Mouse (Mus musculus) layer of hippocampus, adult 11-12 months (tissue): Measurements from ENCODE around the gene Cbx2.

Experiments used
- DNase-seq: peaks from one replicate; pipeline ENCODE4 v3.0.0; 2022; ENCODE audit warnings: low spot score

The Cbx2 gene

DNA sequence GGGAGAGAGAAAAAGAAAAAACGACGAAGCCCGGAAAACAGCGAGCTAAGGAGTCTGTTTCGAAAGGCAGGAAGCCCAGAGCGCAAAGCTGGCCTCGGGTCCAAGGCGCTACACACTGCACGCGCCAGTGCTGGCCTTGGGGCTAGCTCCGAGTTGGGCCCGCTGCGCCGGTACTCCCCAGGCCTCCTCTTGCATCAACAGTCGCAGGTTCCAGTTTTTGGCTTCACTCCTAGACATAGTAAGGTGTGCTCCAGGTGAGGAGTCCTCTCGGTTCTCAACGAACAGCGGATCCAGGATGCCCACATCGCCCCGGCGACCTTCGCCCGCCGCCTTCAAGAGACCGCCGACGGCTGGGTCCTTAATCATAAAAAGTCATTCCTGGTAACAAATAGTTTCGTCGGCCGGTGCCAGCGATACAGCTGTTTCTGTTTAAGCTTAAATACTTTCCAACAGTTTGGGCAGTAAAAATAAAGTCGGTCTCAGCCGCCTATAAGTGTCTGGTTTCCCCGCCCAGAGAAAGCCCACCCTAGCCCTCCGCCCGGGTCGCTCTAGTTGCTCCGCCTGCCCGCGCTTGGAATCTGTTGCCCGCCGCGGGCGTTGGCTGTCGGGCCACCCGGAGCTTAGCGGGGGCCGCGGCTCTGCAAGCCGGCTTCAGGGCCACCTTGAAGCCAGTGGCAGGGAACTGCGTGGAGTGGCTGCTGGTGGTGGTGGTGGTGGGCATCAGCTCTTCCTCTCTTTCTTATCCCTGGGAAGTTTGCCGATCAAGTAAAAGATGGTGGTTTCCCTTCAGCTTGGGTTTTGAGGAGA, 19.9 kb downstream of the Cbx2 start:
- no peak for DNase-seq

DNA sequence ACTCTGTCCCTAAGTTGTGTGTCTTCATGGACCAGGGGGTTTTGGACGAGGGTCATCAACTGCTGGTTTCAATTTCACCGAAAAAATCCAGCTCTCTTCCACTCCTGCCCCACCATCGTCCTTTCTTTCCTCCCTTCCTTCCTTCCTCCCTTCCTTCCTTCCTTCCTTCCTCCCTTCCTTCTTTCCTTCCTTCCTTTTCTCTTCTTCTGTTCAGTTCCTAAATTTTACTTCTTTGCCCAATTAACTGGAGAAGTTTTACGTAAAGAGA, 20.4 kb downstream of the Cbx2 start:
- DNase-seq: no peak

DNA sequence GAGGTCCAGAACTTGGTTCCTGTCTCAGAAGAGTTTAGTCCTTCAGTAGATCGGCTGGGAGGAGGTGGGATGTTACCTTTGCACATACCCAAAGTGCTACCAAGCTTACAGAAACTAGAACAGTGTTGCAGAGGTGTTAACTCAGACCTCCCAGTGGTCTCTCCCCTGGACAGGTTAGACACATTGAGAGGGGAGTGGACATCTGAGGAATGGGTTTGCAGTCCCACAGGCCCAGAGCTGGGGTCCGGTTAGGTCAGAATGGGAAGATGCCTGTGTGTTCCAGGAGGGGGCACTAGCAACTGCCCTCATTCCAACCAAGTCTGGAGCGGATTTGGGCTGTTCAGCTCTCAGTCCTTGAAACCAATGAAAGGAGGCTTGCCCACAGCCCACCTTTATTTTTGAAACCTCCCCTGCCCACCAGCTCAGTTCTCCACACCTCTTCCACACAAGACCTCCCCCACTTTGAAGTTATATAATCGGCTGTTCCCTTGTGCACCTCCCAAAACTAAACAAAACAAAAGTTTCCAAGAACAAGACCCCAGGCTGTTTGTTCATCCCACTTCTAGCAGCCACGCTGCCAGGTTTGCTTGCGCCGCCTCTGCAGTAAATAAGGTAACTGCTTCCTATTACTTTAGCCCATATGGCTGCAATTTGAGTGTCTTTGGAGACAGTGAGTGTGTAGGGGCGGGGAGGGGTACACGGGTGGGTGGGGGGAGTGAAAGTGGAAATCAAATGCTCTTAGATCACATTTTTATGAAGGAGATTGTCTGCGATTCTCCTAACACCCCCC, 21.2 kb downstream of the Cbx2 start:
- DNase-seq: no peak

DNA sequence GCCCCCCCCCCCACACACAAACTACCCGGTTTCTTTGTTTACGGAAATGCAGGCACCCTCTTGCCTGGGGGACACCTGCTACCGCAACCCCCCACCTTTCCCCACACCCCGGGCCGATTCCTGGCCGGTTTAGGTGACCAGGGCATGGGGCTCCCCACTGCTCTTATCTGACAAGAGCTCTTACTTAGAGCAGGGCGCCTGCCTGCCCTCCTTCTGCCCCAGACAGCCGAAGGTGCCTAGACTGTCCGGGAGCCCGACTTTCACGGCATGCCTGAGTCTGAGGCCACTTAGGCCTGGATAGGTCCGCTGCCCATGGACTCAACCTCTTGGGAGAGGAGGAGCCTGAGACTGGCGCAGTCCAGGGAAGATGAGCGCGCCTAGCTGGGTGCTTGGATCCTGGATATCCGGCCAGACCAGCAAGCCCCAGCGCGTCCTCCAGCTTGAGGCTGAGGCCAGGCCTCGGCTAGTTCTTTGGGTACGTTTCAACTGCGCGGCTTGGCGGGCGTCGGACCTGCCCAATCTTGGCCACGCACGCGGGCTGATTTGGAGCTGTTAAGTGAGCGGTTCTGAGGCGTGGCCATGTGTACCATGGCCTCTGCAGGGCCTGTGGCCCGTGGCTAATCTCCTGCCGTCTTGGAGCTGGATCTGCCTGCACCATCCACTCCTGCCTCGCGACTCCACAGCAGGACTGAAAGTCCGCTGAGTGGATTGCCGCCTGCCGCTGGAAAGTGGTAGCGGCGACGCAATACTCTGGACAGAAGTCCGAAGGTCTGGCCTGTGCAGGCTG, 22.0 kb downstream of the Cbx2 start:
- no peak for DNase-seq

DNA sequence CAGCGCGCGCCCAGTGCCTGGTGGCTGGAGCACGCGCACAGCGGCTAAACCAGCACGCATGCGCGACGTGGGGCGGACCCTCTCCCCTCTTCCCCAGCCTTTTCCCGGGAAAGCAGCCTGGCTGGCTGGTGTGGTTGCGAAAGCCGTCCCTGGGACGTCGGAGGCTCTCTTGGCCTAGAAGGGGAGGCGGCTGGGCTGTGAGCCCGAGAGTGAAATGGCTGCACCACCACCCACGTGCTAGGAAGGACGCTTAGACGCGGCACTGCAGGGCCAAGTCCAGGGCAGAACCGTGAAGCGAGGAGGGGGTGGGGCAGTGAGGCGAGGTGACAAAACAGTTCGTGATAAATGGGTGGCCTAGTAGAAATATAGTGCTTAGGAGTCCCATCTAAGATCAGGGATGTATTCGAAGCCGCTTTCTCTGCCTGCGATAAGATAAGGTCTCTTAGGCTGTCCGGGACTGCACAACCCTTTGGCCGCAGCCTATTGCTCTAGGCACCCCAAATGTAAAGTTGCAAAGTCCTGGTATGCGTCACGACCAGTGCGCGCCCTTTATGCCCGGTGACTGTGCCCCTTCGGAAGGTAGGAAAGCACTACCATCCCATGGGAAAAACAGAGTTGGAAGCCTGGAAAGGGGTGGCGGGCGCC, 24.0 kb downstream of the Cbx2 start:
- DNase-seq: no peak

DNA sequence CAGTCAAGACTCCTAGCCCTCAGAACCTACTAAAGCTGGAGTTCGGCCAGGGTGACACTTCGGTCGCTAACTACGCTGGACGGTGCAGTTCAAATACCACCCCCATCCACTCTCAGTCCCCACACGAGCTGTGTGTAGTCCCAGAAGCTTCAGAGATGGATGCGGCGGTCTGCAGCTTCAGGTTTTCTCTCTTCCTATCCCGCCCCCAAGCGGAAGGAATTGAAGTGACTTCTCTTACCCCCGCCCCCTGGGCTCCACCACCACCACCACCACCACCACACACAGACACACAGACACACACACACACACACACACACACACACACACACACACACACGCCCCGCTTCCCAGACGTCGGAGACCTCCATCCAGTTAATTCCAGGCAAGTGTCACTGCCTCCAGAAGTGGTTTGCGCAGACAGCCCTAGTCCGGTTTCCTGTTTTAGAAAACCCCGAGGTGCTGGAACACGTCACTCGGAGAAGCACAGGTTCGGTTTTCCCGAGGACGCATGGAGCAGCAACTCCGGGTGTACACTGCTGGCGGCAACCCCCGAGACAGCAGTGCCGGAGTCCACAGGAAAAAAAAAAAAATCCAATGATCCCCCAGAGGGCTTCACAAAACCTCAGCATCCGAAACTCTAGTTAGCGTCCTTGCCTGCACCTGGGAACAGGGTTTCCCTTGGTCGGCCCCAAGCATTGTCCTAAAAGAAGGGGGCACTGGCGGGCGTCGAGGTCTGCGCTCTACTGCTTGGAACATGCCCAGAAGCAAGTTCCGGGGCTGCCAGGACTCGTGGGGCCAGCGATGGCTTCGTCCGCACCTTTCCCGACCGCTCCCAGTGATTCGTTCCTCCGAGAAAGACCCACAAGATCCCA, 24.7 kb downstream of the Cbx2 start:
- no peak for DNase-seq

DNA sequence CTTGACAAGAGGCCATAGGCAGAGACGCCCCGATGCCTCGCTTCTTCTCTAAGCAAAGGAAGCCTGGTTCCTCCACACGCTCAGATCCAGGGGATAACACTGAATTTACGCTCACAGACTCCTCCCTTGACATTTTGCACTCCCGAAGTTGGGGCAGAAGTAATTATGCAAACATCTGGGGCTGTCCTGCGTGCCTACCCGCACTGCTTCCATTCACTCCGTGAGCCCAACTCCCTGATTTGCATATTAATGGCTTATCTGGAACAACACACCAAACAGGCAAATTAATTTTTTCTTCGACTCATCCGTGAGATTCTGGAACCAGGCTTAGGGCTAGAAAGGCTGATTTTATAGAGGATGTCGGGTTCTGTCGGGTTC, 25.4 kb downstream of the Cbx2 start:
- no peak for DNase-seq

DNA sequence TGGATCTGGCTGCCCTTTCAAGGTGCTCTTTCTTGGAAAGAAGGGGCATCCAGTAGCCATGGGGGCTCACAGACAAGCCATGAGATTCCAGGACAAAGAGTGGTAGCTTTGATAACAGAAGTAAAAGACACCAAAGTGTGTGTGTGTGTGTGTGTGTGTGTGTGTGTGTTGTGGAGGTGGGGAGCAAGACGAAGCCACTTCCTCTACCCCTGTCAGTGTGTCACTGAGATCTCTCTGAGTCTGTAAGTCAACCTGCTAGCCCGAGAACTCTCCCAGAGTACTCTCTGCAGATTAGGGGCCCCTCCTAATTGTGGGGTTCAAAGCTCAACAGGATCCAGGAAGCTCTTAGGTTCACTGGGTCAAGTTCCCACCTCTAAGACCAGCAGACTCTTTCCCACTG, 27.6 kb downstream of the Cbx2 start:
- no peak for DNase-seq

DNA sequence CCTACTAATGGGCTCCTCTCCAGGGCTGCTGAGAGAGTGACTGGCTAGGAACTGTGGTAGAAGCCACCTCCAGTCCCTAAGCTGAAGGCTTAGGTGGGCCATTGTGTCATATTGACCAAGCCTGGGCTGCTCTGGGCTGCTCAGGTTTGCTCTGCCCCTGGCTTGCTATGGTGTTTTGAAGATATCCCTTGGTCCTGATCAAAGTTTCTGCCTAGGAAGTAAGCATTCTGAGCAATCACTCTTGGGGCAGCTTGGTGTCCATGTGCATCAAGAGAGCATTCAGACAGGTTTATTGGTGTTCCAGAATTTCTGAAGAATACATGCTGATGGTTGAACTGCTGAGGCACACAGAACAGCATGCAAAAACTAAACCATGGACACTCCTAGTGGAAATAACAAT, 28.7 kb downstream of the Cbx2 start:
- DNase-seq: no peak

DNA sequence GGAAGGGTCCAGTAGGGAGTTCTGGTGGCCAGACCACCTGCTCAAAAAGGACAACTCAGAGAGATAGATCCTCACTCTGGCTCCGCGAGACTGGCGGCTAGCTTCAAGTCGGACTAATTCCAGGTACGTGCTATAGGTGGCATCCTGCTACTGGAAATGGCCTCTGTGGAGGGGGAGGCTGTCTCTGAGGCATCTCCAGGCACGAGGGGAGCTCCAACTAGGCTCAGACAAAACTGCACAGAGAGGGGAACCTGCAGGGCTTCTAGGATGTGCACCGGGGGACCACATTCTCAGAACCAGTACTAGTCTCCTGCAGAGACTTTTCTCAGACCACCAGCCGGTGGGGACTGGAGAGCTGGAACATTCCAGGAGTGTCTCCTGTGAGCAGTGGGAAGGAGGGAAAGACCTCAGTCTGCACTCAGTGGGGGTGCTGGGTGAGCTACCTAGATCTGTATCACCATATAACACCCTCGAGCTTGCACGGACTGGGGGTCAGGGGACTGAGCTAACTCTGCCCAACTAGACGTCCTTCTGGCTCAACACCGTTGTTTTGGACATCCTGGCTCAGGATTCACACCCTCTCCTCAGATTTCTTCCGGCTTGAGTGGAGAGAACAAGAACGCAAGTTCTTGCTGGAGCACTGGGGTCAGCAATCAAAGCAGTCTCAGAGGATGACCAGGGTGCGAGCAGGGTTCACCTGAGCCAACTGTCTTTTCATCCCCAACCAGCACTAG, 29.3 kb downstream of the Cbx2 start:
- no peak for DNase-seq

DNA sequence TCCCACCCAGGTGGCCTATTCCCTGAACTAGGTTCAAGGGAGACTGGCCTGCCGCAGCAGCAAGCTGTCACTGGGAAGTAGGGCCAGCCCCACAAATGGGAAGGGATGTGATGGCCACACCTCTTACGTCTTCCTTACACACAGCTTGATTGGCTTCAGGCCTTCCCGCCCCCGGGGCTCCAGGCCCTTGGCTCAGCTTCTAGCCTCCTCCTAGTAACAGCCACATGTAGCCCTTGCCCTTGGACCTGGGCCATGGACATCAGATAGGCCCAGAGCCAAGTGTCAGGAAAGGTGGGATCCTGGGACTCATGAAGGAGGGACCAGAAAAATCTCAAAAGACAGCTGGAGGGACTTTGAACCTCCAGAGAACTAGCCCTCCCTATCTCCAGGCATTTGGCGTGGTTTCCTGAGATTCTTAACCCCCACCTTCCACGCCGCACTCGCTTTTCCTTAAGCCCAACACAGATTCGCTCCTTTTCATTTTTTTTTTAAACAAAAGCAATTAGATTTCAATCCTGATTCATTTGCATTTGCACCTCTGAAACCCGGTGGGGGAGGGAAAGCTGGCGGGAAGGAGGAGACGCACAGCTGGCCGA, 30.0 kb downstream of the Cbx2 start:
- no peak for DNase-seq

DNA sequence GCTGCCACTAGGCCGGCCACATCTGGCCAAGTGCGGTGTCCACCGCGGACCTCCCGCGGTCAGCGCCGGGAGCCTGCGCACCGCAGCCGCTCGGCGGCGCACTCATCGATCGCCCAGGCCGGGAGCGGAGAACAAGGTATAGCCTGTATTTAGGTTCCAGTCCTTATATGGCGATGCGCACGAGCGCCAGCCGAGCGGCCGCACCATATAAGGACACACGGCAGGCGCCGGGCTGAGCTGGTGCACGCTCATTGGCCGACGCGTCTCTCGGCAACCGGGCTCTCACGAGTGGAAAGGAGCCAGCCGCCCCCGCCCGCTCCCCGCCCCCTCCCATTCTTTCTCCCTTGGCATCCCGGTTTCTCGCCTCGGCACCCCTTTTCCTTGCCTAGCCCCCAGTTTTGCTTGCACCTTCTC, 30.5 kb downstream of the Cbx2 start:
- peak; percentile 73 for DNase-seq

DNA sequence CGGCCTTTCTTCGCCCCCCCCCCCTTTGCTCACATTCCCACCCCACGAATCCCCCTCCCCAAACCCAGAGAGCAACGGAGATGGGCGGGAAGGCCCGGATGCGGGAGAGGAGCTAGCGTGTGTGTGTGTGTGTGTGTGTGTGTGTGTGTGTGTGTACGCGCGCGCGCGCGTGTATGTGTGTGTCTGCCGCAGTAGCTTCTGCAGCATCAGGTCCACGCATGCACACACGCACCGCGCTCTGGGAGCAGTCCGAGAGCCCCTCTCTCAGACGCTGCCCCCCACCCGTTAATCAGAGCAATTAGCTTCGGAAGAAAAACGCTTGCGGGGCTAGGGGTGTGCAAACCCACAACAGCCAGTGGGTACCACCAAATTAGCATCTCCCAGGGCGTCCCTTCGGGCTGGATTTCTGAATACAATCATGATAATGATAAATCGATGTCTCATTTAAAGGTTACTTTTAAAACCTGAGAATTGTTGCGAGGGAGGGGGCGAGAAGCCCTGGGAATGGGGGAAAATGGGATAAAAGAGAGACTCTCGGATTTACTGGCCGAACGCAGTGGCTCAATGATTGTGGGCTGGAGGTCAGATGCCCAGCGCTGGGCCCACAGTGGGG, 31.1 kb downstream of the Cbx2 start:
- no peak for DNase-seq

DNA sequence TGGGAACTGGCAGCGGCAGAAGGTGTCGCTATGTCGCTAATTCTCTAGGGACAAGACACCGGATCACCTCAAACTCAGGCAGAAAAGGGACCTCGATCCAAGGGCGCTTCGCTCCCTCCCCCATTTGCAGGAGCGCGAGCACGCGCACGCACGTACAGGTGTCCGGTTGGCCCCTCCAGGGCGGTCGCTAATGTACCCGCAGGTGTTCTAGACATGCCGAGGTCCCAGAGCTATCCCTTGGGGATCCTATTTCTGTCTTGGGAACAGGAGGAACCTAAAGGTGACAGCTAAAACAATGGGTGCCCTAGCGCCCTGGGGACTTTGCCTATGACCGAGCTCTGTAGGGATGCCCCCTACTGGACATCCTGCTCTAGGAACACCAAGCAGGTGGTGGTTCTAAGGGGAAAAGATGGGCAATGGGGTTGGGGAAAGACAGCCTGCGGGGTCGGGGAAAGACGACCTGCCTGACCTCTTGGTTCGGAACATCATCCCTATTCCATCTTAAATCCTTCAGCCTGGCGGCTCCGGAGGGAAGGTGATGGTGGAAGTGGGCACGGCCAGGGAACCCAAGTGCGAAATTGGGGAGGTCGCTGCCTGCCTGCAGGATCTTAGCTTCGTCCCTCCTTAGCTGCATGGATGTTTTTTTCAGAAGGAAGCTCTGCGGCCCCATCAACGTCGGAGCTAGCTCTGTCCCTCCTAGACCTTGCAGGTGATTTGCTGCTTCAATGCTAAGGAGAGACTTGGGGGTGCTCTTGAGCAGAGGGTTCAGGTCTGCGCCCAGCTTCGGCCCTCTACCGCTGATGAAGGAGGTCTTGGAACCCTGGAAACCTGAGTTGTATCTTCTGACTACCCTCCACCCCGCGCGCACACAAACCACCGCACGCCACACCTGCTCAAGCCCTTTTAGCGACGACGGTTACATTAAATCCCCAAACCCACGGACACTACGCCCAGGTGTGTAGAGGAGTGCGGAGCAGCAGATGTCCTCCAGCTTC, 31.9 kb downstream of the Cbx2 start:
- DNase-seq: no peak

DNA sequence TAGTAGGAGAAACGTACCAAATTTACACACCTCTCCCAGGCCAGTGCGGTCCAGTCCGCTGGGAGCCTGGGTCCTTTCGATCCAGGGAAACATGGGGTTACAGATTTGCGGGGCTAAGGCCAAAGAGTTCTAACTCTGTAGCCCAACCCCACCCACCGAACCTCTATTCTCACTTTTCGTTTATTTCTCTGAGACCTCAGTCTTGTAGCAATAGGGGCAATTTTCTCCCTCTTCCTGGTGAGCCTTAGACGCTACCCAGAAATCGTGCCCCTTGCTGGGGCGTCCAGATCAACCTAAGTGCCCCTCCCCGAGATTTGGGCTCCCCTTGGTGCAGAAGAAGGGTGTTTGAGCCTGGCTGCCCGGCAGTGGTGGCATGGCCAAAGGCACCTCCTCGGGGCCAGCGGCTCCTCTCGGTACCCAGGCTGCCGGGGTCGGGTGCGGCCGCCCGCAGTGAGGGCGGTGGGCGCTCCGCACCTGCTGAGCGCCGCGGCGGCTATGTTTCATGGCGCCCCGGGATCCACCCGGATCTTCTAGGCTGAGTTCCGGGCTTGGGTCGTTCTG, 32.9 kb downstream of the Cbx2 start:
- DNase-seq: no peak

DNA sequence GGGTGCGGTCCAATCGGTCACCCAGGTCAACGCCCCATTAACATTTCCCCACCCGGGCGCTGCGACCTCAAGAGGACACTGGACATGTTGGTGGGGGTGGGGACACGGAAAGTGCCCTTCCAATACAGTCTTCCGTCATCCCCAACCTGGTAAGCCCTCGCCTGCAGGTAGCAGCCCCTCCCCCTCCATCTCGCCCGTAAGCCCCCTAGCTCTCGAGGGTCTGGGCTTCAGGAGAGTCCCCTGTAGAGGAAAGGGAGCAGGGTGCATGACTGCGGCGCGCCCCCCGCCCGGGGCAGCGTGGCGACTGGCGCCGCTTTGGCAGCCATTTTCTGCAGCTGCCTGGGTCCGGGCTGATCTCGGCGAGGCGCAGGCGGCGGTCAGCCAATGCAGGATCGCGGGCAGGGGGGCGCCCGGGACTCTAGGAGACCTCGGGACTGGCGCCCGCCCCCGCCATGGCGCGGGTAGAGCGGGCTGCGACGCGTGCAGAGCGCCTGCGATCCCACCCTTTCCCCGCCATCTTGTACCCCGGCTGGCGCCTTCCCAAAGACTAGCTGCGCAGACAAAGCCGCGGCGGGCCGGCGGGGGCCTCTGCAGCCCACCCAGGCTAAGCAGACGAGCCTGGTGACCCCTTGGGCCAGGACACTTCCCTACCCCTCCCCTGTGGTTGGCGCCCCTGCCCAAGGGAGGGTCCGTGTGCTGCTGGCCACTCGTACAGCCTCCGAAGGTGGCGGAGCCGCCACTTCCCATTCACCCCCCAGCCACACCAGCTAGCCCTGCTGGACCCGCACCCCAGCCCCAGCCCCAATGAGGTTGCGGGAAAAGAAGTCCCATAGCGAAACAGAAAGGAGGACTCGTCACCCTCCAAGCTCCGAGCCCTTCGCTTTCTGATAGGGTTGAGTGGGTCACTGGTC, 33.8 kb downstream of the Cbx2 start:
- DNase-seq: no peak

DNA sequence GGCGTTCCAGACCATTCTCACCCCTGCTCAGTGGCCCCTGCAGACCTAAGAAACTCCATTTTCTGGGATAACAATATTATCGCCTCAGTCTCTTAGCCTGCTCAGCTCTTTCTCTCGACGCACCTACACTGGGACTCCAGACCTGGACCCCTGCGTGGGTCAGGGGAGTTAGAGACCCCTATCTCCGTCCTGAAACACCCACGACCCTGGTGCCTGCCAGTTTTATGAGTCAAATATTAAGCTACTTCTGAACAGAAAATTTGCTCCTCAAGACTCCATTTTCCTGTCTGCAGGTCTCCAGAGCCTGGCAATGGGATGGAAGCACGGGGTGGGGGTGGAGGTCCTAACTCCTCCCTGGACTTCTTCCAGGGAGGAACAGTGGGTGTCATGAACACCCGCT, 34.5 kb downstream of the Cbx2 start:
- no peak for DNase-seq
